Mouse (Mus musculus): Measurements from ENCODE around the gene Patz1. TPM values are rescaled to one million over a fixed set of nuclear protein-coding genes. Genes with fewer than 3 reads are reported as not detected.

Patz1 gene
- polyA plus RNA-seq (2015; fragmentation: Nextera tagmentation; extraction: Ambion mirVana) = 63.5 and 66.2 TPM in 2 replicates

- Histone ChIP-seq H3K27ac (replicated peaks) (peak within 1 kb of the TSS; percentile 100), H3K4me3 (peak within 1 kb of the TSS; percentile 75), H3K36me3 (no peaks in the 10 kb centered on the region), H3K9me3 (no peaks in the 10 kb centered on the region), H3K27me3 (no peaks in the 10 kb centered on the region), H3K4me1 (peaks cover 27% of the 10 kb centered on the region), H3K9ac (replicated peaks) (peak within 1 kb of the TSS; percentile 99), H3K4me2 (replicated peaks) (peak within 1 kb of the TSS; percentile 93)
- 0% methylated on average over 41 of the region's 41 CpGs for WGBS
- no peak; the same call in 1 of the 2 replicates for ATAC-seq (replicated peaks)
Measured at GRCm38 (mm10) chr11:3288521-3289301, at the start of gene Patz1. Gene Patz1 (plus strand): TSS chr11:3288874.

- Histone ChIP-seq H3K27me3 (no peaks in the 10 kb centered on the region), H3K36me3 (peaks cover 84% of the 10 kb centered on the region), H3K4me1 (no peaks in the 10 kb centered on the region), H3K9ac (replicated peaks) (no peak overlapping the region), H3K27ac (replicated peaks) (no peak overlapping the region), H3K4me3 (no peak overlapping the region), H3K4me2 (replicated peaks) (no peak overlapping the region), H3K9me3 (no peaks in the 10 kb centered on the region)
- ATAC-seq (replicated peaks) = no peak
- 95% methylated on average over 7 of the region's 7 CpGs for WGBS
Measured at GRCm38 (mm10) chr11:3242395-3242794, 46.3 kb upstream of the Patz1 start.

GRCm38 (mm10) chr11:3243771-3244170 is 44.9 kb upstream of the Patz1 start:
- no peak overlapping the region for H3K27ac ChIP-seq (replicated peaks)
- H3K9me3 ChIP-seq = no peaks in the 10 kb centered on the region
- WGBS = 81% methylated on average over 4 of the region's 4 CpGs
- ATAC-seq (replicated peaks) = no peak
- no peak overlapping the region for H3K4me2 ChIP-seq (replicated peaks)
- H3K9ac ChIP-seq (replicated peaks) = no peak overlapping the region
- H3K36me3 ChIP-seq = peaks cover 84% of the 10 kb centered on the region
- no peak overlapping the region for H3K4me3 ChIP-seq
- H3K27me3 ChIP-seq = no peaks in the 10 kb centered on the region
- no peaks in the 10 kb centered on the region for H3K4me1 ChIP-seq

GRCm38 (mm10) chr11:3247387-3247786 is 41.3 kb upstream of the Patz1 start:
- Histone ChIP-seq H3K4me2 (replicated peaks) (no peak overlapping the region), H3K36me3 (peaks cover 91% of the 10 kb centered on the region), H3K9ac (replicated peaks) (no peak overlapping the region), H3K4me3 (no peak overlapping the region), H3K27me3 (no peaks in the 10 kb centered on the region), H3K4me1 (no peaks in the 10 kb centered on the region), H3K9me3 (no peaks in the 10 kb centered on the region), H3K27ac (replicated peaks) (no peak overlapping the region)
- ATAC-seq (replicated peaks) = no peak
- WGBS = 96% methylated on average over 2 of the region's 2 CpGs

GRCm38 (mm10) chr11:3259537-3259936 is 29.1 kb upstream of the Patz1 start:
- Histone ChIP-seq H3K36me3 (peaks cover 85% of the 10 kb centered on the region), H3K4me1 (peaks cover 16% of the 10 kb centered on the region), H3K9ac (replicated peaks) (no peak overlapping the region), H3K27ac (replicated peaks) (no peak overlapping the region), H3K4me2 (replicated peaks) (no peak overlapping the region), H3K27me3 (no peaks in the 10 kb centered on the region), H3K4me3 (no peak overlapping the region), H3K9me3 (no peaks in the 10 kb centered on the region)
- no peak for ATAC-seq (replicated peaks)
- WGBS = 90% methylated on average over 1 of the region's 1 CpGs

GRCm38 (mm10) chr11:3265291-3266078 is 23.2 kb upstream of the Patz1 start:
- H3K9me3 ChIP-seq = no peaks in the 10 kb centered on the region
- peaks cover 36% of the 10 kb centered on the region for H3K4me1 ChIP-seq
- peak overlapping the region; percentile 95 for H3K27ac ChIP-seq (replicated peaks)
- ATAC-seq (replicated peaks) = no peak; the same call in 1 of the 2 replicates
- H3K9ac ChIP-seq (replicated peaks) = peak overlapping the region; percentile 99
- peak overlapping the region; percentile 87 for H3K4me3 ChIP-seq
- peaks cover 33% of the 10 kb centered on the region for H3K36me3 ChIP-seq
- H3K27me3 ChIP-seq = no peaks in the 10 kb centered on the region
- 1% methylated on average over 26 of the region's 26 CpGs for WGBS
- peak overlapping the region; percentile 57 for H3K4me2 ChIP-seq (replicated peaks)

- peak; percentile 99 for ATAC-seq (replicated peaks)
Measured at GRCm38 (mm10) chr11:3266079-3266685, 22.5 kb upstream of the Patz1 start, which contains the start of gene Drg1. Gene Drg1 (minus strand): TSS chr11:3266415.

GRCm38 (mm10) chr11:3267133-3267532 is 21.5 kb upstream of the Patz1 start:
- peaks cover 36% of the 10 kb centered on the region for H3K4me1 ChIP-seq
- H3K36me3 ChIP-seq = peaks cover 16% of the 10 kb centered on the region
- H3K4me3 ChIP-seq = peak overlapping the region; percentile 87
- H3K27me3 ChIP-seq = no peaks in the 10 kb centered on the region
- 51% methylated on average over 7 of the region's 7 CpGs for WGBS
- no peak for ATAC-seq (replicated peaks)
- H3K9ac ChIP-seq (replicated peaks) = peak overlapping the region; percentile 99; the same call in 1 of the 2 replicates
- H3K9me3 ChIP-seq = no peaks in the 10 kb centered on the region
- peak overlapping the region; percentile 39 for H3K4me2 ChIP-seq (replicated peaks)
- peak overlapping the region; percentile 95 for H3K27ac ChIP-seq (replicated peaks)

More at GRCm38 (mm10) chr11:3266079-3266685, 22.5 kb upstream of the Patz1 start, which contains the start of gene Drg1:
- Histone ChIP-seq H3K36me3 (peaks cover 26% of the 10 kb centered on the region), H3K9ac (replicated peaks) (peak within 1 kb of the TSS; percentile 99), H3K4me3 (peak within 1 kb of the TSS; percentile 87), H3K4me1 (peaks cover 36% of the 10 kb centered on the region), H3K4me2 (replicated peaks) (peak within 1 kb of the TSS; percentile 57), H3K27me3 (no peaks in the 10 kb centered on the region), H3K9me3 (no peaks in the 10 kb centered on the region), H3K27ac (replicated peaks) (peak within 1 kb of the TSS; percentile 95)
- WGBS = under 1% methylated on average over 70 of the region's 72 CpGs

GRCm38 (mm10) chr11:3269241-3269640 is 19.4 kb upstream of the Patz1 start:
- H3K27me3 ChIP-seq = no peaks in the 10 kb centered on the region
- 28% methylated on average over 4 of the region's 4 CpGs for WGBS
- ATAC-seq (replicated peaks) = no peak
- no peaks in the 10 kb centered on the region for H3K9me3 ChIP-seq
- H3K4me1 ChIP-seq = peaks cover 23% of the 10 kb centered on the region
- H3K36me3 ChIP-seq = peaks cover 1% of the 10 kb centered on the region; the same call in 1 of the 2 replicates
- no peak overlapping the region for H3K4me2 ChIP-seq (replicated peaks)
- H3K9ac ChIP-seq (replicated peaks) = no peak overlapping the region
- no peak overlapping the region for H3K27ac ChIP-seq (replicated peaks)
- H3K4me3 ChIP-seq = no peak overlapping the region

GRCm38 (mm10) chr11:3278351-3278750 is 10.3 kb upstream of the Patz1 start:
- Histone ChIP-seq H3K4me3 (no peak overlapping the region), H3K9ac (replicated peaks) (no peak overlapping the region), H3K4me2 (replicated peaks) (no peak overlapping the region), H3K9me3 (no peaks in the 10 kb centered on the region; the same call in 1 of the 2 replicates), H3K4me1 (no peaks in the 10 kb centered on the region), H3K27me3 (no peaks in the 10 kb centered on the region), H3K27ac (replicated peaks) (no peak overlapping the region), H3K36me3 (no peaks in the 10 kb centered on the region)
- no peak for ATAC-seq (replicated peaks)
- WGBS = 60% methylated on average over 5 of the region's 5 CpGs

GRCm38 (mm10) chr11:3279729-3280128 is 8.9 kb upstream of the Patz1 start:
- Histone ChIP-seq H3K4me3 (no peak overlapping the region), H3K27ac (replicated peaks) (no peak overlapping the region), H3K27me3 (no peaks in the 10 kb centered on the region), H3K36me3 (no peaks in the 10 kb centered on the region), H3K4me2 (replicated peaks) (no peak overlapping the region), H3K9me3 (no peaks in the 10 kb centered on the region; the same call in 1 of the 2 replicates), H3K9ac (replicated peaks) (no peak overlapping the region), H3K4me1 (no peaks in the 10 kb centered on the region)
- no peak for ATAC-seq (replicated peaks)
- WGBS = 77% methylated on average over 2 of the region's 2 CpGs
